Mouse (Mus musculus) liver, postnatal 0 days (tissue): Measurements from ENCODE around the gene Gh.

Source experiments
- CTCF ChIP-seq: sonication (generic); IDR thresholded peaks from 2 replicates; pipeline ENCODE4 v1.5.1; 2016; ENCODE audit warnings: antibody characterized with exemption, low read depth
- EP300 ChIP-seq: IDR thresholded peaks from 2 replicates; pipeline ENCODE4 v1.6.1; 2016; ENCODE audit warnings: antibody characterized with exemption, low read depth, mild to moderate bottlenecking

- TF ChIP-seq CTCF, result no peak
- no peak for TF ChIP-seq EP300
Observed at GRCm38 (mm10) chr11:106338870-106339269, 37.2 kb upstream of the Gh start.
